Mouse (Mus musculus) embryo, embryonic 11 days (tissue): ENCODE measurements around the gene Vps54.
A peak's percentile ranks its signal among the peaks of the same experiment; 100 is the strongest.

ENCODE experiments used
- DNase-seq: peaks from one replicate; pipeline ENCODE4 v3.0.0-alpha.2; 2015

Vps54 gene

DNA sequence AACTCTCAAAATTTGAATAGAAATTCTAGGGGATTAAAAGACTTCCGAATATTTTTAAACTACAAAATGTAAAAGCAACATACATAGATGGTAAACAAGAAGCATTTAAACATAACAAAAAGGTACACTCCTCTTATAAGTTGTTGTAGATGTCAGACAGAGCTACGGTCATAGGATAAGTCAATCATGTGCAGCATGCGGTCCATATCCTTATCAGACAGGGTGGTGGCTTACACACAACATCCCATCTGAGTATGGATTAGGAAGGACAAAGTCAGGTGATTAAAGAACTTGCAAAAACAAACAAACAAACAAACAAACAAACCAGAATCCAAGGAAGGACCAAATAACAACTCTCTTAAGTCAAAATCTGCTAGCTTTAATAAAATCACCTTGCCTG is 106.9 kb downstream of the Vps54 start:
- no peak for DNase-seq

DNA sequence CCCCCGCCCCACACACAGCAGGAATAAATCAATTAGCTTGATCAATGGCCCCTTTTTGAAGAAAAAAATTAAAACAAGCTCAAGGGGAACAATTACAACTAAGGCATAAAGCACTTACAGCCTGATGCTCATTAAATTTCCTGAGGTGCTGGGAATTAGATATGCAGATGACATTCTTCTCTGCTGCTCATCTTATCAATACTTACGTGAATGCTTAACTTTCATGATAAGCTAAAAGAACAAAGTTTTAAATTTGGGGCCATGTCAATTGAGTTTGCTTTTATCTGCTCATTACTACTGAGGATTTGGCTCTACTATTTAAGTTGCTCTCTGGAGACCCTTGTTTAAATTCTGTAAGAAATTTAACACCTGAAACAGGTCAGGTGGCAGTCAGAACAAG is 109.8 kb downstream of the Vps54 start:
- DNase-seq, result no peak

DNA sequence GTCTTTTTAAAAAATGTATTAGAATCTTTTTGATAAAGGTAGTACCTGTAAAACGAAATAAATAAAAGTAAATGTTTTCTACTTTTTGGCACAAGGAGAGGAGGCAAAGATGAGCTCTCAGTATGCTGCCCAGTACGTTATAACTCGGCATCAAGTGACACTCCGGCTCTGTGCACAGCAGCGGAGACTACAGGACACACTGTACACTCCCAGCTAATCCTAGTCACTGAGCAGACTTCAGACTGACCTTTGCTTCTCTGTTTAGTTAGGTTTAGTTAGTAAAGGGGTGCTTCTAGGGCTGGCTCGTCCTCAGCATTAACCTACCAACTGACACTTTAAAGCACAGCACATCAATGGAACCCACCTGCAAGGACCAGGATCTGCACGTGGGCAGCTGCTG is 112.2 kb downstream of the Vps54 start:
- no peak for DNase-seq

DNA sequence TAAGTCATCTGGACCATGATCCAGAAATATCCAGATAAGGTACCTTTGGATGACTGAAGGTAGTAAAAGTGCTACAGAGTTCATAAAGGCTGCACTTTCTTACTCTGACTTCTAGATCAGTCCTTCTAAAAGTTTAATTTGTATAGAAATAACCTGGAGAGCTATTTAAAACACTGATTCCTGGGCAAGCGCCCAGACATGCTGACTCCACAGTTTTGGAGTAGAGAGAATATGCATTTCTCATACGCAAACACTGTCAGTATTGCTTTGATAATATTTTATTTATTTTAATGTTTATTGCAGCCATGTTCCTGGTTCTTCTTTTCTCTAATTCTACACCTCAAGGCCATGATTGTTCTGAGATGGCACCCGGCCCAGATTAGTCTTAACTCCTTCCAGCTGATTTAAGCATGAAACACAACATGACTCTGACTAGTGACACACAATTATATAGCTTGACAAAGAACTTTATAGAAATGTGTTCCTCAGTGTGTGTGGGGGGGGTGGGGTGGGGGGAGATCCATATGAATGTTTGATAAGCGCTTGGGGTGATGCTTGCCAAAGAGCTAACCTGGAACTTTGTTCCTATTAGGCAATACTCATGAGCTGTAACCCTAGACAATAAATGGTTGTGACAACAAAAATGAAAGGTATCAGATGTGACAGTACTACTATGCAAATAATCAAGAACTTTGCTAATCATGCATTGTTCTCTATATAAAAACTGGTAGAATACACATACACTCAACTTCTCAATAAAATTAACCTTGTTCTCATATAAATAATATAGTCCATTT is 124.3 kb downstream of the Vps54 start:
- no peak for DNase-seq

DNA sequence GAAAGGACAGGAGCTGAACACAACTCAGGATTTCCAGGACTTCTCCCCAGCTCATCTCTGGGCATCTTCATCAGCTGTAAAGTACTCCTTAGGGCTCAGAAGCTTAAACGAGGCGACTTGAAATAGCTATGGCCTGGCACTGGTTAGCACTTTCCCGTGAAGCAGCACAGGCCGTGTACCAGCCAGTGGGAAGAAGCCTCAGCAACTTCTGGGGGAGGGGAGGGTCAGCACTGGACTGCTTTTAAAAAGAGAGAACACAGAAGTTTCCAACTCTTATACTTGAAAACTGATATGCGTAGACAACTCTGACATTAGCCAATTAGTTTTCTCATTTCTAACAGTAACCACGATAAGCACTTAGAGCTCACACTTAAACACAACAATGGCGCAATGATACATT is 129.4 kb downstream of the Vps54 start:
- DNase-seq, result peak; percentile 20

DNA sequence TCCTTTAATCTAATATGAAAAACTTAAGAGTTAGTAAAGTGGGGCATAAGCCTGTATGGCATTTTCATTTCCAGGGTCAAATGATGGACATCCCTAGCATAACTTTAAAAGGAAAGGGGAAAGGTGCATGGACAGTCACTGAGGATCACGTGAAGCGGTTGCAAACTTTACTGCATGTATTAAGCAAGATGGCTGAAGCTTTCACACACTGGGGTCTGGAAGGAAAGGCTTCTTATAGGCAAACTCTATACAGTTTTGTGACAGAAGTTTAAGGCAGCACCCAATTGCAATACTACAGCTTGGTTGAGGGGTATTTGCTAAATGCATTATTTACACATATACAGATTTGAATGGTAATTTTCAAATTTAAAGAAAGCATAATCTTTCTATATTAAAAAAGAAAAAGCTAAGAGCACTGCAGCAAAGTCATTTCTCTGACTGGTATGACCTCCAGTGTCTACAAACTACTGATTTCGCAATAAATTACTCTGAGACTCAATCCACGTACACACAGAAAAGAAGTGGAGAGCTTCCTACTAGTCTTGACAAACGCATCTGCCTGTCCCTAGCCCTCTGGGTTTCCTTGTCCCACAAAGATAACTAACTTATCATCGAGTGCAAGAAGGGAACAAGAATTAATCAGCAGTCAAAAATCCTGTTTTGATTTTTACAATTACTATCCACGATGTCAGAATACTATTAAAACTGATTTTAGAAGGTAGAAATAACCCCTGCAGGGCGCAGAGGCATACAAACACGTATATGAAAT is 130.4 kb downstream of the Vps54 start:
- peak; percentile 23 for DNase-seq

DNA sequence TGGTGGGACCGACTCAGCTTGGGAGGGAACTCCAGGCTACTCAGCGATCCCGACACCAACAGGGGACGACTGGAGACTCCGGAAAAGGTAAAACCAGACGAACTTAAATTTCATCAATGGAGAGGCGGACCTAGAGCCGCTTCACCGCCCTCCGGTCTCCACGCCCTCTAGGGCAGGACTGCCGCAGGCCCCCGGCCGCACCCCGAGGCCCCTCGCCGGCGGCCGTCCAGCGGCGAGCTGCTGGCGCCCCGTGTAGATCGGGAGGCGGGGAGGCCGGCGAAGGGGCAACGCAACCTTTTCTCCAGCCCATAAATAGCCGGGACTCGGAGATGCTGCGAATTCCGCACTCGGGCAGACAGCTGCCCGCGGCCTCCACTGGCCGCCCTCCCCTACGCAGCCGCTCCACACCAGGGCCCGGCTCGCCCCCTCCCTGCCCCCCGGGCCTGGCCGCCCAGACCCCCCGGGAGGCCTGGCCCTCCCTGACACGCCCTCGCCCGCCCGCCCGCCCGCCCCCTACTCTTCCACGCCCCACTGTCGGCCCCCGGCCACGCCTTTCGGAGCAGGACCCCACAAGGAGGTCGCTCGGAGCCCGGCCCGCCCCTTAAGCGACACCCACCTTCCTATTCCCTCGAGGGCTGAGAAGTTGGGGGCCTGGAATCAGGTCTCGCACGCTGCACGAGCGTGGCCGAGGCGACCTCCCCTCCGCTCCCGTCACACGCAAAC is 131.5 kb downstream of the Vps54 start:
- DNase-seq, result peak; percentile 91
